Mouse (Mus musculus) hindbrain, embryonic 13.5 days (tissue): ENCODE measurements around the gene Chp1. TPM values are rescaled to one million over a fixed set of nuclear protein-coding genes. Genes with fewer than 3 reads are reported as not detected.

Experiments used
- ATAC-seq: fragments of 200-750 bp; cut with Nextera tagmentation; 2 replicates; pipeline ENCODE4 v1.8.0; 2017; ENCODE audit warnings: moderate TSS enrichment; ENCODE audit not compliant: low FRiP score
- H3K27ac ChIP-seq: fragments of 300-500 bp; sonication (generic); 2 replicates; pipeline ENCODE4 v1.5.1; 2015; ENCODE audit warnings: inconsistent platforms, mild to moderate bottlenecking, moderate library complexity
- H3K27me3 ChIP-seq: fragments of 300-500 bp; sonication (generic); 2 replicates; pipeline ENCODE4 v1.6.1; 2015; ENCODE audit warnings: mild to moderate bottlenecking, inconsistent platforms
- H3K36me3 ChIP-seq: fragments of 300-500 bp; sonication (generic); 2 replicates; pipeline ENCODE4 v1.6.1; 2015; ENCODE audit warnings: mild to moderate bottlenecking, inconsistent platforms
- H3K4me1 ChIP-seq: fragments of 300-500 bp; sonication (generic); replicated peaks from 2 replicates; pipeline ENCODE4 v1.6.1; 2015; ENCODE audit warnings: inconsistent platforms
- H3K4me2 ChIP-seq: fragments of 300-500 bp; sonication (generic); 2 replicates; pipeline ENCODE4 v1.6.1; 2015; ENCODE audit warnings: inconsistent platforms, mild to moderate bottlenecking, moderate library complexity
- H3K4me3 ChIP-seq: fragments of 300-500 bp; sonication (generic); 2 replicates; pipeline ENCODE4 v1.5.1; 2015; ENCODE audit warnings: mild to moderate bottlenecking, inconsistent platforms
- H3K9ac ChIP-seq: fragments of 300-500 bp; sonication (generic); 2 replicates; pipeline ENCODE4 v1.6.1; 2015; ENCODE audit warnings: mild to moderate bottlenecking, inconsistent platforms
- H3K9me3 ChIP-seq: fragments of 300-500 bp; sonication (generic); 2 replicates; pipeline ENCODE4 v1.6.1; 2016; ENCODE audit warnings: inconsistent platforms
- WGBS: fragments of 180-500 bp; shearing (Covaris S2); methylation state at CpG from one replicate; pipeline ENCODE4 v1.1.7; 2015; 5-methylcytosine and 5-hydroxymethylcytosine counted together
- polyA plus RNA-seq: library from polyadenylated mRNA; unstranded; fragments of >200 nt; fragmentation: Nextera tagmentation; extraction: Ambion mirVana; gene quantifications from 2 replicates; pipeline ENCODE4 v1.2.1, GENCODE M21; 2015

The Chp1 gene
- polyA plus RNA-seq, 1 experiment from 2014 or later: 63.0 TPM

DNA sequence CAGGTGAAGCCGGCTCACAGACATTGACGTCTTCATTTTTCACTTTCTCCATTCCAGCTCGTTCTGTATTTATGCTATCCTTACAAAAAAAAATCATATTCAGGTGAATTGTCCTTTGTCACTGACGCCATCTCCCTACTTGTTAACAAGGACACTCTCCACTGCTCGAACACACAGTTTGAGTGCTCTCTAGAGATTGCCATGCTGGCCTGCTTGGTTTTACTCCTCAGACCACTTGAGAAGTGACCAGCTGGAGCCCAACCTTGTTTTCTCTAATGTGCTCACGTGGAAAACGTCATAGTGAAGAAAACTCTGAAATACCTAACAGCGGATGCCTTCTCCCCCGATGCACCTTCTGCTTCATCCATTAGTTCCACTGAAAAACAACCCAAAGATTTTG lies 8.7 kb upstream of the Chp1 start:
- 86% methylated on average over 9 of the region's 9 CpGs for WGBS

DNA sequence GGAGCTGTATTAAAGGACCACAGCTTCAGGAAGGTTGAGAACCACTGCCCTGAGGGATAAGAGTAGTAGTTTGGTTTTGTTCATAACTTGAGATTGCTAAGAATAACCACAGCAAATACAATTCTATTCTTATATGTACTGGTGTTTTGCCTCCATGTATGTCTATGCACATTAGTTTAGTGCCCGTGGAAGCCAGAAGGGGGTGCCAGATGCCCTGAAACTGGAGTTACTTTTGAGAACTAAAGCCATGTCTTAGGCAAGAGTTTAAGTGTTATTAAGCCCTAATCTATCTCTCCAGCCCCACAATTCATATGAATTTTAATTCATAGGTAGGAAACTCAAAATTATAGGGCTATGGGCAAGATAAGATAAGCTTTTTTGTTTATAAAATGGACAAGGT lies 5.4 kb upstream of the Chp1 start:
- Histone ChIP-seq H3K9ac (no peak overlapping the region), H3K36me3 (no peaks in the 10 kb centered on the region), H3K4me3 (no peak overlapping the region), H3K27ac (no peak overlapping the region), H3K4me1 (peaks cover 3% of the 10 kb centered on the region; the same call in 1 of the 2 replicates), H3K4me2 (no peak overlapping the region), H3K27me3 (no peaks in the 10 kb centered on the region), H3K9me3 (no peaks in the 10 kb centered on the region)
- 44% methylated on average over 1 of the region's 1 CpGs for WGBS
- ATAC-seq: no peak

More for the DNA sequence above, 8.7 kb upstream of the Chp1 start:
- Histone ChIP-seq H3K36me3 (no peaks in the 10 kb centered on the region), H3K27me3 (no peaks in the 10 kb centered on the region), H3K9ac (no peak overlapping the region), H3K9me3 (no peaks in the 10 kb centered on the region), H3K4me2 (no peak overlapping the region), H3K27ac (no peak overlapping the region), H3K4me1 (no peaks in the 10 kb centered on the region), H3K4me3 (no peak overlapping the region)
- no peak for ATAC-seq

DNA sequence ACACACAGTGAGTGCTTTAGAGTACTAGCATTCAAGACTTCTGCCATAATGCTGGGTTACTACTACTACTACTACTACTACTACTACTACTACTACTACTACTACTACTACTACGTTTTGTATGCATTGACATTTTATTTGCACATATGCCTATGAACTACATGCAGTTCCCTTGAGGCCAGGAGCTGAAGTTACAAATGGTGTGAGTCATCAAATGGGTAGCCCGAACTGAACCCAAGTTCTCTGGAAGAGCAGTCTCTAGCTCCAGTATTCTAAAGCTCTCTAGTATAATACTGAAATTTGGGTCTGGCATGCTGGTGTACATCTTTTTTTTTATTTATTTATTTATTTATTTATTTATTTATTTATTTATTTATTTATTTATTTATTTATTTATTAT lies 3.8 kb upstream of the Chp1 start:
- no peak overlapping the region for H3K27ac ChIP-seq
- 81% methylated on average over 2 of the region's 2 CpGs for WGBS
- no peak overlapping the region for H3K4me3 ChIP-seq
- no peak for ATAC-seq
- peaks cover 9% of the 10 kb centered on the region for H3K4me1 ChIP-seq
- no peak overlapping the region for H3K9ac ChIP-seq
- no peaks in the 10 kb centered on the region for H3K9me3 ChIP-seq
- H3K4me2 ChIP-seq: no peak overlapping the region
- no peaks in the 10 kb centered on the region for H3K36me3 ChIP-seq
- no peaks in the 10 kb centered on the region for H3K27me3 ChIP-seq

DNA sequence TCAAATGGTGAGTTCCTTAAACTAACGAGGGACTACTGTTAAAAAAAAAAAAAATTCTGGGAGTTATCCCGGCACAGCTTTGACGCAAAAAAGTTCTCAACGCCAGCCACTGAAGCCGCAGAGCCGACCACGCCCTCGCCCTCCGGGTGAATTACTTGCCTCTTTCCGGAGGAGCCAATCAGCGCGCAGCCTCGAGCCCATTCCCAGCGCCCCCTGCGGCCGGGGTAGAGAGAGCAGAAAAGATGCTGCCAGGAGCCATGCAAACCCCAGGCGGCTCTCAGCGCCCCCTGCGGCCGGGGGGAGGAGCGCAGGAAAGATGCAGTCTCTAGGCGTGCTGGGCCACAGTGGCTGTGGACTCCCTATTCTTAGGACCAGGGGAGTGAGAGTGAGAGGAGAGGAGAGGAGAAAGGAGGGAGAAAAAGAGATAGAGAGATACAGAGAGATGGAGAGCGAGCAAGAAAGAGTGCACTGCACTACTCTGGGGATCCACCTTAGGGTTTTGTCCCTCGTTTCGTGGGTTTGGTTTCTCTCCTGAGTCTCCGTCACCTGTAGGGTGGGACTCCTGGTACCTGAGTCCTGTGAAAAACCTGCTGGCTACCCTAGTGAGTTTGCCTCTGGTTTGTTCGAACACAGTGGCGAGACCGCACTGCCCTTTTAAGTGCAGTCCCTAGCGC lies 512 bp upstream of the Chp1 start:
- WGBS: under 1% methylated on average over 30 of the region's 30 CpGs
- peak; percentile 79; the same call in 1 of the 2 replicates for ATAC-seq
- Histone ChIP-seq H3K4me3 (peak overlapping the region; percentile 83), H3K27me3 (no peaks in the 10 kb centered on the region), H3K36me3 (no peaks in the 10 kb centered on the region), H3K27ac (peak overlapping the region; percentile 88), H3K4me2 (peak overlapping the region; percentile 66), H3K9ac (peak overlapping the region; percentile 83), H3K4me1 (peaks cover 20% of the 10 kb centered on the region), H3K9me3 (no peaks in the 10 kb centered on the region)

DNA sequence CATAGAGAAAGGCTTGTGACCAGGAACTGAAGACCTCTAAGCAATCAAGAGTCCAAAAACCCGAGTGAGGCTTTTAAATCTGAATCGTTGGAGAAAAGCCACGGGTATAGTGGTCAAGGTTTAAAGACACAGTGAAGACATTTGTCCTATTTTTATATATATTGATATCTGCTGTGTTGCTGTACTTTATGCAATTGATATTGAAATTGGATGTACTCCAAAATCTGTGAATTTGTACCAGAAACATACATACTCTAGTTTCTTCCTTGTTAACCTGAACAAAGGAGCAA lies 819 bp downstream of the Chp1 start:
- WGBS: 11% methylated on average over 3 of the region's 3 CpGs
- no peaks in the 10 kb centered on the region for H3K36me3 ChIP-seq
- no peak for ATAC-seq
- H3K4me2 ChIP-seq: peak overlapping the region; percentile 66
- H3K27ac ChIP-seq: peak overlapping the region; percentile 88
- peaks cover 20% of the 10 kb centered on the region for H3K4me1 ChIP-seq
- H3K9me3 ChIP-seq: no peaks in the 10 kb centered on the region
- H3K9ac ChIP-seq: peak overlapping the region; percentile 83
- peak overlapping the region; percentile 83 for H3K4me3 ChIP-seq
- no peaks in the 10 kb centered on the region for H3K27me3 ChIP-seq

DNA sequence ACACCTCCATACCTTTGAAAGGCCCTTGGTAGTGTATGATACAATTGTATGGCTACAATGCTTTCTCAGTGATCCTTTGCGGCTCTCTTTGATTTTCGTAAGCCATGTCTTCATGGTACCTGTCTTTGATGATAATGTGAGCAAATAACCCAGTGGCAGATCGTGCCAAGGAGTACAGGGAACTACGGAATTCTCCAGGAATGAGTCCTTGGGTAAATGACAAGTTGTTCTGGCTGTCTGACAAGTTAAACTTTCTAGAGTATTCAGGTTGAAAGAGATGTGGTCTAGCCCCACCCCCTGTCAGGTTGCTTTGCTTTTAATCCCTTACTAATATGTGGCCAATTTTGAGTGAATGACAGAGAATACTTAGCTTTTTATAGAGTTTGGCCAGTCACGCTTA lies 1.2 kb downstream of the Chp1 start:
- peak overlapping the region; percentile 83 for H3K4me3 ChIP-seq
- H3K4me2 ChIP-seq: peak overlapping the region; percentile 66
- no peaks in the 10 kb centered on the region for H3K36me3 ChIP-seq
- peak overlapping the region; percentile 83 for H3K9ac ChIP-seq
- WGBS: 79% methylated on average over 5 of the region's 5 CpGs
- peaks cover 20% of the 10 kb centered on the region for H3K4me1 ChIP-seq
- H3K9me3 ChIP-seq: no peaks in the 10 kb centered on the region
- ATAC-seq: no peak
- H3K27me3 ChIP-seq: no peaks in the 10 kb centered on the region
- H3K27ac ChIP-seq: no peak overlapping the region

DNA sequence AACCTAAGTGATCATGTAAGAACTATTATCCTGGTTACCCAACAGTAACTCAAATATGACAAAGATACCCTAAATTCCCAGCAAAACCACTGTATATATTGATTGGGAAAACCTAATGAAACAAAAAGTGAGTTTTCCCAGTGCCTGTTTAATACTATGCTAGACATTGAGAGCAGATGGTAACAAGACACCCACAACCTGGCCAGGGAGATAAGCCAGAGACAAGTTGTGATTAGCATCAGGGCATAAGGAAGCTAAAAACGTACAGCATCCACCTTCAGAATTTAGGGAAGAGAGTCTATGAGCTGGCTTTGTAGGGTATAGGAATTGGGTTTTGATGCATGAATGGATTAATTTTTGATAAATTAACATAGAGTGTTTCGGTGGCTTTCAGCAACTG lies 2.2 kb downstream of the Chp1 start:
- no peaks in the 10 kb centered on the region for H3K9me3 ChIP-seq
- no peak for ATAC-seq
- peaks cover 20% of the 10 kb centered on the region for H3K4me1 ChIP-seq
- no peak overlapping the region for H3K27ac ChIP-seq
- no peak overlapping the region for H3K9ac ChIP-seq
- H3K4me3 ChIP-seq: no peak overlapping the region
- H3K36me3 ChIP-seq: no peaks in the 10 kb centered on the region
- no peaks in the 10 kb centered on the region for H3K27me3 ChIP-seq
- 85% methylated on average over 2 of the region's 2 CpGs for WGBS
- no peak overlapping the region for H3K4me2 ChIP-seq

DNA sequence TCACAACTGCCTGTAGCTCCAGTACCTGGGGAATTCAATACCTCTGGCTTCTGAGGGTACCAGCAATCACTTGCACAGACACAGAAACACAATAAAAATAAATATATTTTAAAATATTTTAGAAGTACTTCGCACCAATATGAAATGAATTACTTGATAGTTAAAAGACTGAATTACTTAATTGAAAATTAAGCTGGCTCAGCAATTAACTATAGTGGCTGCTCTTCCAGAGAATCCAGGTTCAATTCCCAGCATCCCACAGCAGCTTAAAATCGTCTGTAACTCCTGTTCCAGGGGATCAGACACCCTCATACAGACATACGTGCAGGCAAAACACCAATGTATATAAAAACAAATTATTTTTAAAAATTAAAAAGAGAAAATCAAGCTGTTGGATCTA lies 10.5 kb downstream of the Chp1 start:
- no peaks in the 10 kb centered on the region for H3K27me3 ChIP-seq
- peaks cover 12% of the 10 kb centered on the region for H3K36me3 ChIP-seq
- 91% methylated on average over 3 of the region's 3 CpGs for WGBS
- H3K9ac ChIP-seq: no peak overlapping the region
- ATAC-seq: no peak
- no peak overlapping the region for H3K27ac ChIP-seq
- no peaks in the 10 kb centered on the region for H3K9me3 ChIP-seq
- H3K4me2 ChIP-seq: no peak overlapping the region
- no peaks in the 10 kb centered on the region for H3K4me1 ChIP-seq
- no peak overlapping the region for H3K4me3 ChIP-seq

DNA sequence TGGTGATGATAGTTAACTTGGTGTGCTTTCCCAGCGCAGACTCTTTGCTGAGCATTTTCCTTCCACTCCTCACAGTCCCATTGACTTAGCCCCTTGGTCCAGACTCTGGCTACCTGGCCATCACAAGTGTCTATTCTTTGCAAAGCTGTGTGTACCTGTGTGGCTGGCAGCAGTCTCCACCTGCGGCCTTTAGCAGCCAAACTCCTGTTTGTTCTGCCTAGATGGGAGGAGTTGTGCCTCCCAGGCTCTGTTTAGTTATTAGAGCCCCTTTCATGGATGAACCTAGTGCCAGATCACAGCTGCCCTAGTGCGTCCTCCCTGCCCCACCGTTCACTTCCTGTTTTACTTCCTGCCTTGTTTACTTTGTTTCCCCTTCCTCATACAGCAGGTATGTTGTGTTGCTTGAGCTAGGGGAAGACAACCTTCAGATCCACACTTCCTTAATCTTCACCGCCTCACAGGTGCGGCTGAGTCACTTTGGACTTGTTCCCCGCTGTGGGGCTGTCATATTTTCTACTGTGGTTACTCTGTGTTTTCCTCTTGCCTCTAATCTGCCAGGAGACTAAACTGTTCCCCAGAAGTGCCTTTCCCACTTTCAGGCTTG lies 11.3 kb downstream of the Chp1 start:
- Histone ChIP-seq H3K9ac (no peak overlapping the region), H3K4me3 (no peak overlapping the region), H3K27me3 (no peaks in the 10 kb centered on the region), H3K4me2 (no peak overlapping the region), H3K9me3 (no peaks in the 10 kb centered on the region), H3K4me1 (no peaks in the 10 kb centered on the region), H3K36me3 (peaks cover 19% of the 10 kb centered on the region), H3K27ac (no peak overlapping the region)
- WGBS: 86% methylated on average over 7 of the region's 7 CpGs
- ATAC-seq: no peak

DNA sequence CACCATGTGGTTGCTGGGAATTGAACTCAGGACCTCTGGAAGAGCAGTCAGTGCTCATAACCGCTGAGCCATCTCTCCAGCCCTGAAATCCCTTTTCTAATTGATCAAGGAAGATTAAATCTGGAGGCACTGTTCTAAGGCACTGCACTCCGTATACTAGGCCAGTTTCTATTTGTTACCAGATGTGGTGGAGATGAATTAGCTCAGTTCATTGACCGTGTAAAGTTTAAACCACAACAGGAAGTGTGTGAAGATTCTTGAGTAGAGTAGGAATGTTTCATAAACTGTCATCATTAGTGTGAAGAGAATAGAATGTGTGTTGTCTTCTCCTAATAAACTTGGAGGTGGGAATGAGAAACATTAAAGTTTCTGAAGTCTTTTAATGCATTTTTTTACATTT lies 14.3 kb downstream of the Chp1 start:
- no peak overlapping the region for H3K27ac ChIP-seq
- H3K4me2 ChIP-seq: no peak overlapping the region
- 91% methylated on average over 3 of the region's 3 CpGs for WGBS
- H3K9me3 ChIP-seq: no peaks in the 10 kb centered on the region
- H3K27me3 ChIP-seq: no peaks in the 10 kb centered on the region
- ATAC-seq: no peak
- H3K9ac ChIP-seq: no peak overlapping the region
- no peak overlapping the region for H3K4me3 ChIP-seq
- H3K36me3 ChIP-seq: peaks cover 26% of the 10 kb centered on the region
- no peaks in the 10 kb centered on the region for H3K4me1 ChIP-seq

DNA sequence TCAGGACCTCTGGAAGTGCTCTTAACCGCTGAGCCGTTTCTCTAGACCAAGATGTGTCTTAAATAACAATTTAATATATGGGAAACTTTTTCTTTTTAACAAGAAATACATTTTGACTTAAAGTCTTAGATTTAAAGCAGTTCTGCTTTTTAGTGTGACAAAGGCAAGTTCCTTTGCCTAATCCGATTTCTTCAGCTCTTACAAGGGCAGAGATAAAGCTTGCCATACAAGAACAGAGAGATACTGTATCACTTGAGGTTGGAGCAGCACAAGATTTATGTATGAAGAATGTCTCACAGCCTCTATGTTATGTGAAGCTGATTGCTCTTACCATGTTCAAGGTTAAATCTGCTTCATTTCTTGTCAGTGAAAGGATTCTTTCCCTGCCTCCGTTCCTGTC lies 17.8 kb downstream of the Chp1 start:
- Histone ChIP-seq H3K4me1 (no peaks in the 10 kb centered on the region), H3K4me2 (no peak overlapping the region), H3K9ac (no peak overlapping the region), H3K36me3 (peaks cover 40% of the 10 kb centered on the region), H3K4me3 (no peak overlapping the region), H3K27me3 (no peaks in the 10 kb centered on the region), H3K27ac (no peak overlapping the region), H3K9me3 (no peaks in the 10 kb centered on the region)
- no peak for ATAC-seq
- 91% methylated on average over 4 of the region's 4 CpGs for WGBS

DNA sequence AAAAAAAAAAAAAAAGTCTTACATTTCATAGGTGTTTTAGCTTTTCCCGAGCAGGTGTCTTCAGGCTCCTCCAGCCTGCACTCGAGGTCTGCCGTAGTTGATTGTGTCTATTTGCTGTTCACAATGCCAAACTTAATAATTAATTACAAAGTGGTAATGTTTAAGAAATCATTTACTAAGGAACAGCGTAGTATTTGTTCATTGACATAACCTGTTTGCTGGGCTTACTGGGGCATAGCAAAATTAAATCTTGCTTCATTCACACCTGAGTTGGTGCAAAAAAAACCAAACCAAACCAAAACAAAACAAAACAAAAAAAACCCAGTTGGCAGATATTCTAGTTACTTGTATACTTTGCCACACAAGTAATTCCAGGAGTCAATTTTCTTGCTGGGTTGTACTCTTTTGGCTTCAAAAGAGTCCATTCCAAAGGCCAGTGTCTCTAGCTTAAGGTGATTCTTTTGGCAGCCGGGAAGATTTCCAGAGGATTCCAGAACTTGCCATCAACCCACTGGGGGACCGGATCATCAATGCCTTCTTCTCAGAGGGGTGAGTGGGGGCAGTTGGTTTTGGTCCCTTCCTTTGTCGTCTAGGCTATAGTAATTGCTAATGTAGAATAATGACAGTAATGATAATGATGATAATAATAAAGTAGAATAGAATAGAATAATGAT lies 18.8 kb downstream of the Chp1 start:
- 90% methylated on average over 7 of the region's 7 CpGs for WGBS
- no peak for ATAC-seq
- Histone ChIP-seq H3K27me3 (no peaks in the 10 kb centered on the region), H3K36me3 (peaks cover 43% of the 10 kb centered on the region), H3K9ac (no peak overlapping the region), H3K4me3 (no peak overlapping the region), H3K9me3 (no peaks in the 10 kb centered on the region), H3K4me1 (no peaks in the 10 kb centered on the region), H3K4me2 (no peak overlapping the region), H3K27ac (no peak overlapping the region)

DNA sequence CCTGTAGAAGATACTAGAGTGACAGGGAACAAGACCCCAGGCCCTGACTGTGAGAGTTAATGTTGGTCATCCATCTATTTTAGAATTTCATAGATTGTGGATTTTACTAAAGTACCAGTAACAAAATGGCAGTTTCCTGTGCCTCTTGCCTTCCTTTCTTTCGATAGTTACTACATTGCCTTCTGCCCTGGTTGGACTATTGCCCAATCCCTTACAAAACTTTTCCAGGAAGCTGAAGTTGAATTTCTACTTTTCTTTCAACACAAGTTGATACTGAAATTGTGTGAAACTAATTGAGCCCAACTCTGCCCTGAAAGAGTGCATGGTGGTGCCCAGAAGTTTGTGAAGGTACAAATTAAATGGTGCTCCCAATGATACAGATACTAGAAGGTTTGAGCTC lies 25.0 kb downstream of the Chp1 start:
- Histone ChIP-seq H3K4me2 (no peak overlapping the region), H3K4me3 (no peak overlapping the region), H3K4me1 (no peaks in the 10 kb centered on the region), H3K27ac (no peak overlapping the region), H3K9ac (no peak overlapping the region), H3K36me3 (peaks cover 56% of the 10 kb centered on the region), H3K27me3 (no peaks in the 10 kb centered on the region), H3K9me3 (no peaks in the 10 kb centered on the region)
- WGBS: 97% methylated on average over 1 of the region's 1 CpGs
- no peak for ATAC-seq
